Mouse (Mus musculus) myocyte (in vitro differentiated cells): ENCODE measurements around the gene Utp15.

ENCODE experiments used
- MAX ChIP-seq: IDR thresholded peaks from one replicate; pipeline ENCODE4 v1.6.1; 2011; ENCODE audit warnings: low read depth, mild to moderate bottlenecking, control low read depth
- POLR2A ChIP-seq: IDR thresholded peaks from one replicate; pipeline ENCODE4 v1.6.1; 2011; ENCODE audit warnings: low read depth, mild to moderate bottlenecking, control low read depth, moderate library complexity; ENCODE audit not compliant: insufficient read length
- SRF ChIP-seq: IDR thresholded peaks from one replicate; pipeline ENCODE4 v1.6.1; 2011; ENCODE audit warnings: low read depth; ENCODE audit not compliant: control insufficient read depth, insufficient read length
- TCF12 ChIP-seq: IDR thresholded peaks from one replicate; pipeline ENCODE4 v1.6.1; 2011; ENCODE audit warnings: mild to moderate bottlenecking, control low read depth; ENCODE audit not compliant: poor library complexity, insufficient read depth, severe bottlenecking

DNA sequence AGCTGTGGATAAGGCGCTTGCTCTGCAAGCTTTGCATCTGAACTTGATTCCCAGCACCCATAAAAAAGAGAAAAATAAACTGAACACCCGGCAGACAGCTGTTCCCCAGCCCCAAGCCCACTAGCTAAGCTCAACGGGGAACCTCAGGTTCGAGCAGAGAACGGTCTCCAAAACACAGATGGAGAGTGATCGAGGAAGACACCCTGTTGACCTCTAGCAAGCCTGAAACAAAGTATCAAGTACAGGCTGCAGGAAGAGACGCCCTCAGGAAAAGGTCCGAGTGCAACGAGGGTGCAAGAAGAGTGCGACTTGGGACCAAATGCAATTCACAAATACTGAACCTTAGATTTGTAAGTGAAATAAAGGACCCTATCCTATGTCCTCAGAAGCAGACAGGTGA is 13.2 kb downstream of the Utp15 start:
- no peak for TF ChIP-seq MAX
- no peak for TF ChIP-seq POLR2A
- no peak for TF ChIP-seq SRF
- no peak for TF ChIP-seq TCF12
